Mouse (Mus musculus) hindbrain, embryonic 13.5 days (tissue): ENCODE measurements around the gene Rfx4. TPM values are rescaled to one million over a fixed set of nuclear protein-coding genes. Genes with fewer than 3 reads are reported as not detected.

Experiments
- ATAC-seq: fragments of 200-750 bp; cut with Nextera tagmentation; 2 replicates; pipeline ENCODE4 v1.8.0; 2017; ENCODE audit warnings: moderate TSS enrichment; ENCODE audit not compliant: low FRiP score
- H3K27ac ChIP-seq: fragments of 300-500 bp; sonication (generic); 2 replicates; pipeline ENCODE4 v1.5.1; 2015; ENCODE audit warnings: inconsistent platforms, mild to moderate bottlenecking, moderate library complexity
- H3K27me3 ChIP-seq: fragments of 300-500 bp; sonication (generic); 2 replicates; pipeline ENCODE4 v1.6.1; 2015; ENCODE audit warnings: mild to moderate bottlenecking, inconsistent platforms
- H3K36me3 ChIP-seq: fragments of 300-500 bp; sonication (generic); 2 replicates; pipeline ENCODE4 v1.6.1; 2015; ENCODE audit warnings: mild to moderate bottlenecking, inconsistent platforms
- H3K4me1 ChIP-seq: fragments of 300-500 bp; sonication (generic); replicated peaks from 2 replicates; pipeline ENCODE4 v1.6.1; 2015; ENCODE audit warnings: inconsistent platforms
- H3K4me2 ChIP-seq: fragments of 300-500 bp; sonication (generic); 2 replicates; pipeline ENCODE4 v1.6.1; 2015; ENCODE audit warnings: inconsistent platforms, mild to moderate bottlenecking, moderate library complexity
- H3K4me3 ChIP-seq: fragments of 300-500 bp; sonication (generic); 2 replicates; pipeline ENCODE4 v1.5.1; 2015; ENCODE audit warnings: mild to moderate bottlenecking, inconsistent platforms
- H3K9ac ChIP-seq: fragments of 300-500 bp; sonication (generic); 2 replicates; pipeline ENCODE4 v1.6.1; 2015; ENCODE audit warnings: mild to moderate bottlenecking, inconsistent platforms
- H3K9me3 ChIP-seq: fragments of 300-500 bp; sonication (generic); 2 replicates; pipeline ENCODE4 v1.6.1; 2016; ENCODE audit warnings: inconsistent platforms
- WGBS: fragments of 180-500 bp; shearing (Covaris S2); methylation state at CpG from one replicate; pipeline ENCODE4 v1.1.7; 2015; 5-methylcytosine and 5-hydroxymethylcytosine counted together
- polyA plus RNA-seq: library from polyadenylated mRNA; unstranded; fragments of >200 nt; fragmentation: Nextera tagmentation; extraction: Ambion mirVana; gene quantifications from 2 replicates; pipeline ENCODE4 v1.2.1, GENCODE M21; 2015

Rfx4 gene
- polyA plus RNA-seq, 1 experiment from 2014 or later, result 25.1 TPM

DNA sequence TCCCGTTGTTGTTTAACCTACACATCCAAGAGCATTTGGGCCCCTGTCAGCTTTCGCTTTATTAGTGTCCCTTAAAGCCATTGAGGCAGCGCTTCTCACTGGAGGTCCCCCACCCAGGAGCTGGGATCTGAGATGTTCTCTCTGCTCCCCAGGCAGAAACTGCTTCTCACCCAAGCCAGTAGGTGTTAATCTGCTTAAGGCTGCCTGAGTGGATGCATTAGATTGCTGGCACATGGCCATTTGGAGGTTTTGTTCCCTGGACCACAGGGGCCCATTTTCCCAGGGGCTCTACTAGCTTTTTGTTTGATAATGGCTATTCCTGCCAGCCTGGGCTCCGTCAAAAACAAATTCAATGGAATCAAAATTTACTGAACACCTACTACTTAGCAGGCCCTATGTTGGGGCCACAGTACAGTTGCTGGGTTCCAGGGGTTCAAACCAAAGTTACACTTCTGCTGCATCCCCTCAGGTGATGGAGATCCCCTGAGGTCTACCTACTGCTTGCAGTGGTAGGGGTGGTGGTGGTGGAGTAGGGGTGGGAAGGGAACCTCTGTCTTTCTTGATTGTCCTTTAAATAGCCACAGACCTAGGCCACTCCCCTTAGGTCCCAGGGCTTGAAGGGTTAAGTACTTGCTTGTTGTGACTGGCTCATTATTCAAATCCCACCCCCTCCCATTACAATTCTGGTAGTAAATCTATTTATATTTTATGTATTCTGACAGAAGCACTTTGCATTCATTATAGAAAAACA is 133.4 kb downstream of the Rfx4 start:
- WGBS, result 57% methylated on average over 4 of the region's 4 CpGs
- Histone ChIP-seq H3K27ac (peak overlapping the region; percentile 35; the same call in 1 of the 2 replicates), H3K36me3 (no peaks in the 10 kb centered on the region), H3K9ac (no peak overlapping the region), H3K9me3 (no peaks in the 10 kb centered on the region), H3K4me2 (no peak overlapping the region), H3K4me1 (peaks cover 25% of the 10 kb centered on the region), H3K27me3 (no peaks in the 10 kb centered on the region), H3K4me3 (no peak overlapping the region)
- ATAC-seq, result no peak

DNA sequence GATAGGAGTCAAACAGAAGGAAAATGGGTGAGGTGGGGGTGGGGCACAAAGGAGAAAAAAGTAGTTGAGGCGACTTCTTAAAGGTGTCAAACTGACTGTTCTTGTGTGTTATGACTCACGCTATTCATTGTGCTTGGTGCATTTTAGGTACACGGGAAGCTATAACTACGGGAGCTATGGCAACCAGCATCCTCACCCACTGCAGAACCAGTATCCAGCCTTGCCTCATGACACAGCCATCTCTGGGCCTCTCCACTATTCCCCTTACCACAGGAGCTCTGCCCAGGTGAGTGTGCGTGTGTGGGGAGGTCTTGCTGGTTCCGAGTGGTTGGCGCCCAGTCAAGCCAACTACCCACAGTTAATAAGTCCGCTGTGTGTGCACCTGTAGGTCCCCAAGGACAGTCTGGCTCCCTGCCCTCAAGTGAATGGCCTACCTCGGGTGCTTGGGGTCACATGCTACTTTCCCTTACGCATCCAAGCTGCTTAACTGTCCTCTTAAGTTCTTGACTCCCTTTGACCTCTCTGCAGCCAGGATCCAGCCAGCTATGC is 140.0 kb downstream of the Rfx4 start:
- Histone ChIP-seq H3K9me3 (no peaks in the 10 kb centered on the region), H3K36me3 (peaks cover 7% of the 10 kb centered on the region; the same call in 1 of the 2 replicates), H3K4me2 (no peak overlapping the region), H3K27ac (no peak overlapping the region), H3K9ac (no peak overlapping the region), H3K4me1 (peaks cover 8% of the 10 kb centered on the region), H3K4me3 (no peak overlapping the region), H3K27me3 (no peaks in the 10 kb centered on the region)
- no peak for ATAC-seq
- 90% methylated on average over 10 of the region's 10 CpGs for WGBS

- no peak for ATAC-seq
- 70% methylated on average over 9 of the region's 9 CpGs for WGBS
- Histone ChIP-seq H3K27me3 (no peaks in the 10 kb centered on the region), H3K4me1 (peaks cover 10% of the 10 kb centered on the region), H3K4me2 (no peak overlapping the region), H3K9me3 (no peaks in the 10 kb centered on the region), H3K27ac (no peak overlapping the region), H3K36me3 (peaks cover 7% of the 10 kb centered on the region), H3K9ac (no peak overlapping the region), H3K4me3 (no peak overlapping the region)
Measured at GRCm38 (mm10) chr10:84896941-84897930, 141.4 kb downstream of the Rfx4 start.

DNA sequence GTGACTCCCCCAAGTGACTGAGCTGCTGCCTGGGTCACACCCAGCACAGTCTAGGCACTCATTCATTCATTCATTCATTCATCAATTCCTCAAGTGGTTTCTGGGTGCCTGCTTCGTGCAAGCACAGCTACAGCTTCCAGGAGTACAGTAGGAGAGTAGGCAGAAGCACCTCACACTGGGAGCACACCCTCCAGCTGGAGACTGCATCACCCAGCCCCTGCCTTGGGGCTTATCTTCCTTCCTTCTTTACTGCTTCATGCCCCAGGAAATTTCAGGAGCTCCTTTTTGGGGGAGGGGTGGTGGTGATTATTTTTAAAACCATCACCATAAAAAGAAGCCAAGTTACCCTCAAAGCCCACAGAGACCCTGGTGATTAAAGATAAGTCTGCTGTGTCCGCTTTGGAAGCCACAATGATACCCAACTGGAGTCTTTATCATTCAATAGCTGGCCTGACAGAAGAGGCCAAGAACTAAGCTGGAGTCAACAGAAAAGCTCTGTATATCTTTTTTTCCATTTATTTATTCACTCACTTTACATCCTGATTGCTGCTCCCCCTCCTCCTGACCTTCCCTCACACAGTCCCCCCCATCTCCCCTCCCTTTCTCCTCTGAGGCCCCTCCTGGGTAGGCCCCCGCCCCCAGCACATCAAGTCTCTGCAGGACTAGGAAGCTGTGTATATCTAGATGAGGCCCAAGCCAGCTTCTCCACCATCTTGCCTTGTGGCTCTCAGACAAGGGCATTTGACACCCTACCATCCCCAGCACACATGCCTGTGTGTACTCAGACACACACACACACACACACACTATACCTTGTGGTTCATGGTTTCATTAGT is 142.5 kb downstream of the Rfx4 start:
- Histone ChIP-seq H3K4me3 (no peak overlapping the region), H3K4me2 (no peak overlapping the region), H3K4me1 (peaks cover 21% of the 10 kb centered on the region), H3K9me3 (no peaks in the 10 kb centered on the region), H3K36me3 (peaks cover 7% of the 10 kb centered on the region), H3K9ac (no peak overlapping the region), H3K27me3 (no peaks in the 10 kb centered on the region), H3K27ac (peak overlapping the region; percentile 48; the same call in 1 of the 2 replicates)
- no peak for ATAC-seq
- WGBS, result 79% methylated on average over 3 of the region's 3 CpGs

DNA sequence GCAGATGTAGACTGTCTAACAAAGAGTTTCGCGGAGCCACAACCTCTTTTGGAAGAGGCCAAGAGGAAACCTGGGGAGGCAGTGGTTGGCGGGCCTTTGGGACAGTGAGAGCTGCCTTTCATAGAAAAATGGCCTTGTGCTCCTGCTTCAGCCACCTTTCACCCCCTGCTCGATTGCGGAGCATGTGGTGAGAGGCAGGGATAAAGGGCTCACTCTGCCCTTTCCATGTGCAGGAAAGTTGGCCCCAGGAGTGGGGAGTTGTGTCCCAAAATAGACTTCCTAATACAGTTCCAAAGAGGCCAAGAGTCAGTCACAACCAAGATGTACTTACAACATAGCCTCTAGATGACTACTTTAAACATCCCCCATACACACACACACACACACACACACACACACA is 145.8 kb downstream of the Rfx4 start:
- H3K9me3 ChIP-seq, result no peaks in the 10 kb centered on the region
- peaks cover 32% of the 10 kb centered on the region for H3K4me1 ChIP-seq
- H3K27me3 ChIP-seq, result no peaks in the 10 kb centered on the region
- H3K4me3 ChIP-seq, result no peak overlapping the region
- H3K27ac ChIP-seq, result no peak overlapping the region
- no peak overlapping the region for H3K4me2 ChIP-seq
- no peak overlapping the region for H3K9ac ChIP-seq
- WGBS, result 68% methylated on average over 5 of the region's 5 CpGs
- ATAC-seq, result no peak
- H3K36me3 ChIP-seq, result peaks cover 4% of the 10 kb centered on the region; the same call in 1 of the 2 replicates

GRCm38 (mm10) chr10:84902213-84902612 is 146.4 kb downstream of the Rfx4 start:
- Histone ChIP-seq H3K27ac (no peak overlapping the region; the same call in 1 of the 2 replicates), H3K4me3 (no peak overlapping the region), H3K36me3 (no peaks in the 10 kb centered on the region; the same call in 1 of the 2 replicates), H3K9ac (no peak overlapping the region), H3K4me2 (no peak overlapping the region), H3K4me1 (peaks cover 36% of the 10 kb centered on the region), H3K27me3 (no peaks in the 10 kb centered on the region), H3K9me3 (no peaks in the 10 kb centered on the region)
- 66% methylated on average over 2 of the region's 2 CpGs for WGBS
- no peak for ATAC-seq

DNA sequence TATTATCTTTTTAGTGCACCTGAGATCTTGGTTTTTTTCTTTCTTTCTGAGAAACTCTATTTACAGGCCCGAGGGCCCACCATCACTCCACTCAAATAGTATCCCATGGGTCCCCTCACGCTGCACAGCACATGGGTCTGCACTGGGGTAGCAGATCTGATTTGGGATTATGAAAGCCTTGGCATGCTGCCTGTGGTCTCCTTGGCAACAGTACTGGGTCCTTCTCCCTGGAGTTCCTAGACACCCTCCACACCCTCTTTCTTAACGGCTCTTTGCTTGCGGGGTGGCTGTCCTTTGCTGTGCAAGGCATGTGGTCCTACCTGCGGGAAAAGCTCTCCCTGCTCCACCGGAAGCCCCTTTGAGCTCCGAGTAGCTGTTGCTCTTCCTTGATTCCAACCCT is 147.4 kb downstream of the Rfx4 start:
- 34% methylated on average over 7 of the region's 7 CpGs for WGBS
- Histone ChIP-seq H3K27ac (peak overlapping the region; percentile 56), H3K4me3 (no peak overlapping the region), H3K4me1 (peaks cover 34% of the 10 kb centered on the region), H3K27me3 (no peaks in the 10 kb centered on the region), H3K9me3 (no peaks in the 10 kb centered on the region), H3K36me3 (no peaks in the 10 kb centered on the region; the same call in 1 of the 2 replicates), H3K4me2 (peak overlapping the region; percentile 22; the same call in 1 of the 2 replicates), H3K9ac (0 out of 2 replicates have a peak overlapping the region, but pooled peaks have one; percentile 3)
- peak; percentile 18; the same call in 1 of the 2 replicates for ATAC-seq

DNA sequence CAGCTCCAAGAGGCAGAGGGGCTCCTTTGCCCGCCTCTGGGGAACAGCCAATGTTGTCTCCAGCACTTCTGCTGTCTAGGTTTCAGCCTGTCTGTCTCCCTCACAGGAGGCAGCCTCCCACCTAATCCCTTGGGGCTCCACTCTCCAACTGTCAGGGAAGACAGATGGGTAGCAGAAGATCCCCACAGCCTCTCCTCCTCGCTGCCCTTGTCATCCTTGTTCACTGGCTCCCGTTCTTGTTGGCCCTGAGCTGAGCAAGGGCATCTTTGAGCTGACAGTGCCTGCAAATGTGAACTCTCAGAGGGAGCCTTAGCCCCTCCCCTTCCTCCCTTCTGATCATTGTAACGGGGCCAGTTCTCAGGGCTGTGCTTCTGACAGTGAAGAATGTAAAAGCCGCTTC is 147.9 kb downstream of the Rfx4 start:
- Histone ChIP-seq H3K4me1 (peaks cover 34% of the 10 kb centered on the region), H3K27me3 (no peaks in the 10 kb centered on the region), H3K36me3 (no peaks in the 10 kb centered on the region; the same call in 1 of the 2 replicates), H3K9ac (0 out of 2 replicates have a peak overlapping the region, but pooled peaks have one; percentile 3), H3K4me3 (no peak overlapping the region), H3K9me3 (no peaks in the 10 kb centered on the region), H3K27ac (peak overlapping the region; percentile 56), H3K4me2 (peak overlapping the region; percentile 22)
- peak; percentile 36; the same call in 1 of the 2 replicates for ATAC-seq
- 15% methylated on average over 5 of the region's 5 CpGs for WGBS

- Histone ChIP-seq H3K27ac (peak overlapping the region; percentile 75), H3K9ac (no peak overlapping the region), H3K4me1 (peaks cover 55% of the 10 kb centered on the region), H3K4me2 (no peak overlapping the region), H3K36me3 (no peaks in the 10 kb centered on the region; the same call in 1 of the 2 replicates), H3K27me3 (no peaks in the 10 kb centered on the region), H3K9me3 (no peaks in the 10 kb centered on the region), H3K4me3 (no peak overlapping the region)
- WGBS, result 70% methylated on average over 9 of the region's 9 CpGs
- ATAC-seq, result no peak
Measured at GRCm38 (mm10) chr10:84906895-84907294, 151.0 kb downstream of the Rfx4 start.

GRCm38 (mm10) chr10:84908006-84908405 is 152.1 kb downstream of the Rfx4 start:
- Histone ChIP-seq H3K4me1 (peaks cover 45% of the 10 kb centered on the region), H3K4me2 (no peak overlapping the region), H3K9ac (no peak overlapping the region), H3K9me3 (no peaks in the 10 kb centered on the region), H3K4me3 (no peak overlapping the region), H3K36me3 (no peaks in the 10 kb centered on the region), H3K27ac (no peak overlapping the region), H3K27me3 (no peaks in the 10 kb centered on the region)
- 73% methylated on average over 3 of the region's 3 CpGs for WGBS
- ATAC-seq, result no peak

DNA sequence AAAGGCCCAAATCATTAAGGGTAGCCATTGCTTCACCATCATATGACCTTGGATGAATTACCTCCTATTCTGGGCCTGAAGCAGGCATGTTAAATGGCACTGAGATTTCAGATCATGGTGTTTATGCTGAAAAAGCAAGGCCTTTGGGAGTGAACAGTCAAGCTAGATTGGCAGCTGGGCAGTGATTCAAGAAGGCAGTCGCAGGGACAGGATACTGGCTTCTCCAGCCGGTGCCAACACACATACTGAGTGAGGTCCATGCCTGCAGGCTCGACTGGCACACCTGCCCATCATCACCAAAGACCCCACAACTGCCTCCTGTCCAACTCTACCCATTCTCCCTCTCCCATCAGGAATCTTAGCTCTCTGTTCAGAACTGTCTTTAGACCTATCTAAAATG is 152.6 kb downstream of the Rfx4 start:
- WGBS, result 89% methylated on average over 3 of the region's 3 CpGs
- H3K4me2 ChIP-seq, result no peak overlapping the region
- H3K4me3 ChIP-seq, result no peak overlapping the region
- H3K27ac ChIP-seq, result no peak overlapping the region; the same call in 1 of the 2 replicates
- no peak for ATAC-seq
- no peaks in the 10 kb centered on the region for H3K27me3 ChIP-seq
- H3K36me3 ChIP-seq, result no peaks in the 10 kb centered on the region
- H3K9ac ChIP-seq, result no peak overlapping the region
- no peaks in the 10 kb centered on the region for H3K9me3 ChIP-seq
- peaks cover 40% of the 10 kb centered on the region for H3K4me1 ChIP-seq
